Mouse (Mus musculus): ENCODE data around the gene Odf3b.

Gene Odf3b

DNA sequence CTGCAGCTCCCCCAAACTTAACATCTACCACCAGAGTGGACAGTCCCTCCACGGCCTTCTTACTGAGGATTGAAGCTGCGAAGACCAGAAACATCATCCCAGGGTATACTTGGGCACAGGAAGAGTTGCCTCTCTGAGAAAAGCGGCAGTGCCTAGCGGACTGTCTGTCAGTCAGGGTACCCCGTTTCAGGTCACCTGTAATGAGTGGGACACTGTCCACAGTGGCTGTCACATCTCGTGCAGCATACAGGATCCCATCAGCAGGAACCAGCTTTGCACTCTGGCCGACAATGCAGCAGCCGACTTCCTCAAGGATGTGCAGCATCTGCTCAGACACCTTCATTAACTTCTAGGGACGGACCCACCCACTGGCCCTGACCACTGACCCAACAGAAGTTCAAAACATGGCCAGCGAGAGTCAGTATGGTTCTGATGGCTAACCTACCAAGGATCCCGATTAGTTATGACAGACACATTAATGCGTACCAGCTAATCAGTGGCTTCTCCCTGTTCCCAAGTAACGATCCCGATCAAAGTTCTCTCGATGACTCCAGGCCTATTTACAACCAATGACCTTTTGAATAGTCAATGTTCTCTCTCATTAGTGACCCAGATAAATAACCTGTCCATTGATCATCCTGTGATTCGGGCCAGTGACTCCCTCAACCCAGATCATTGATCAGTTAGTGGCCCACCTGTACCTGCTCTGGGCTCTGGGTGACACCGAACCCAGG, 4.1 kb downstream of the Odf3b start:
- no peak for DNase-seq (ENCODE audit: low spot score in 2 of 2)

DNA sequence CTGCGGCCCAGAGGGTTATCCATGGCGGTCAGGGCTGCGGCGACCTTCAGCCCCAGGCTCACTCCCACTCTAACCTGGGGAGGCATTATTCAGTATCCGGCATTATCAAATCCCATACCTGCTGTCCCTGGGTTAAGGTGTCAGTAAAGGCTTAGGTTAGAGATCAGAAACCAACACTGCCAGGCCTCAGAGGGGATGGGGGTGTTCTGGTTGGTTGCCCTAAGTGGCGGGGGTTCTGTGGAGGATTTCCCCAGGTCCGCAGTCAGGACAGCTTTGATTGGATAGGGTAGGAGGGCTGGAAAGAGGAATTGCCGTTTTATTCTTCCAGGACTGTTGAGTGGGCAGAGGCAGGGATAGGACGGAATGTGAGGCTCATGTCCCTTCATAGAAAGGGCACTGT, 4.7 kb downstream of the Odf3b start:
- no peak for DNase-seq (ENCODE audit: low spot score in 2 of 2)

DNA sequence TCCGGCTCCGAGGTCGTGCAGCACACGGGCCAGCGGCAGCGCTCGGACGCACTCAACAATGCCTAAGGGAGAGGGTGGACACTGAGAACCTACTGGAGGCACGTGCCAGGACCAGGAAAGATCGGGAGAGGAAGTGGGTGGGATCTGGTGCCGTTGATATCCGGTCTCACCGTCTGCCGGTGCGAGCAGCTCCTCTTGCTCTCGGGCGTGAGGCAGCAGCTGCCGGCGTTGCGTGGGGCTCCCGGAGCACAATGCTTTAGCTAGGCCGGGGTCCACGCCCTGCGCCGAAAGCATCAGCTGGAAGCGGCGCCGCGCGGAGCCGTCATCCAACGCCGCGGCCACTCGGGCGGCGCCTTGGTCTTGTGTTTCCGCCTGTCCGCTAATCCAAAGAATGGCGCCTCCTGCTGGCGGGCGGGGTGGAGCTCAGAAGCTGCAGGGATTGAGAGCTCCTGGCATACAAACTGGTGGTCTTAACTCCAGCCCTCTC, 5.3 kb downstream of the Odf3b start, which contains the start of gene Sco2:
Sco2 (minus strand) TSS at position 85 of the 487 bp plus-strand sequence.
- peak; percentile 84 to 98 for DNase-seq (ENCODE audit: low spot score in 2 of 2)

DNA sequence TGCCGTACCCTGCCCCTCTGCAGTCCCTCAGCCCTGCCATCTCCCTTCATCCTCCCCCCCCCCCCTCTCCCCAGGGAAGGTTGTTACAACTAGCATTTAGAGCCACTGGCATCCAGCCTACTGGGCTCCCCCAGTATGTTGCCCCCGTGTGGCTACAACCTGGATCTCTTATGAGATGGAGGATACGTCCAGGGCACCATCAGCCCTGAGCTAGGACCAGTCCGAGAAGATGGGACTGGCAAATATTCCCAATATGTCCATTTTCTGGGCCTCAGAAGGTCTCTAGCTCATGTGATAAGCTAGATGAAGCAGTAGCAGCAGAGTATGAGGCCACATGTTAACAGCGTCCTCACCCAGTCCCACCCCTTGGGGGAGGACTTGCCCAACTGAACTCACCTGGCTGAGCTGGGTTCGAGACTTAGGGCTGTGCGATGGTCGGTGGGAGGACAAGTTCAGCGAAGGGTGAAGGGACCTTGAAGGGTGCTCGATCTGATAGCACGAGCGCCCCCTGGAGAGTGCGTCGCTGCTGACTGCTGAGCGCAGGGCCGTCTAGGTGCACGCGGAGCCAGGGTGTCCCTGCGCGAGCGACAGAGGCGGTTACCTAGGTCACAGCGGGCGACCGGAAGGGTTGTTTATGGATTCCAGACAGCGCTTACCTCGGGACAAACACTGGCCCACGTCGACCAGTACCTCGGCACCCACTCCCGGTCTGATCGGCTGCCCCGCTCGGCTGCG, 5.9 kb downstream of the Odf3b start:
- peak; percentile 75 to 79 for DNase-seq (ENCODE audit: low spot score in 2 of 2)

DNA sequence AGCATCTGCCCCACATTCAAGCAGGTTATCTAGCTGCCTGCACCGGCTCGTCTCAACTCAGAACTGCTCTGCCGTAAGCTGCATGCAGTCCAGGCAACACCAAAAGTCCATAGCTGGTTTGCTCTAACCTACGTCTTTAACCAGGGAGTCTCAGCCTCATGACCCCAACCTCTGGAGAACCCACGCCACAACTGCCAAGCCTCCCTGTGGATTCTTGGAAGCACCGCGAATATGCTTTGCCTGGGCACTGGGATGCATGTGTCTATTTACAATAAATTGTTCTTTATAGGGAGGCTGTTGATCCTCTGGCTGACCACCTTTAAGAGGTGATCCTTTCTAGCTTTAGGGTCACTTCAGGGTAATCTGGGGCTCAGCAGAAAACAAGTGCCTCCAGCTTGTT, 6.5 kb downstream of the Odf3b start:
- DNase-seq (ENCODE audit: low spot score in 2 of 2), result no peak

DNA sequence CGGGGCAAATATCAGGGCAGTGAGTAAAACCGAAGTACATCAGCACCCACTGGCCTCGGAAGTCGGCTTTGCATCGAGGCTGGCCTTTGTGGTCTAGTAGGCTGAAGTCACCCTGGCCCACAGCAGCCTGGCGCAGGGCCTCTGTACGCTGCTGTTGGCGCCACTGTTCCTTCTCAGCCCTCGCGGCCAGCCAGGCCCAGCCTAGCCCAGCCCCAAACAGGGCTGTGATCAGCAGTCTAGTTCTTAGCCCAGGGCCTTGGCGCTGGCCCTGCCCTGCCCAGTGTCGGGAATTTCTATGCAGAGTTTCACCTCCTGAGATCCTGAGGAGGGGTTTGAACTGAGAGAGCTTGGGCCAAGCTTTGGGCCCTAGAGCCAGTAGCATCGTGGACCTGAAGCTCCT, 7.0 kb downstream of the Odf3b start:
- no peak for DNase-seq (ENCODE audit: low spot score in 2 of 2)

DNA sequence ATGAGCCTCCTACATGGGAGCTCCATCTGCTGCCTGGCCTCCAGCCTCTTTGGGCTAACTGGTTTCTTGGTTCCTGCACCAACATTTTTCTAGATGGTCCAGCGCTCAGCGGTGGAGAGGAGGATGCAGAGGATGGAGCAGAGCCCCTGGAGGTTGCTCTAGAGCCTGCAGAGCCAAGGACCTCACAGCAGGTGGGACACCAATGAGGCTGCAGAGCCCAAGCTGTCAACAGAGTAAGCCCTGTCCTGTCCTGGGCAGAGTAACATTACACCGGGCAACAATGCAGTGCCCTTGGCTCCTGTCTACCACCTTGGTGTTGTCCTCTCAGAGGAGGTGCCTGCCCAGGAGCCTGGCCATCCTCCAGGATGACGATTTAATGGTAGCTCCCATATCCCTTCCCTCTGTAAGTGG, 13.9 kb downstream of the Odf3b start:
- no peak for DNase-seq (ENCODE audit: low spot score in 2 of 2)

DNA sequence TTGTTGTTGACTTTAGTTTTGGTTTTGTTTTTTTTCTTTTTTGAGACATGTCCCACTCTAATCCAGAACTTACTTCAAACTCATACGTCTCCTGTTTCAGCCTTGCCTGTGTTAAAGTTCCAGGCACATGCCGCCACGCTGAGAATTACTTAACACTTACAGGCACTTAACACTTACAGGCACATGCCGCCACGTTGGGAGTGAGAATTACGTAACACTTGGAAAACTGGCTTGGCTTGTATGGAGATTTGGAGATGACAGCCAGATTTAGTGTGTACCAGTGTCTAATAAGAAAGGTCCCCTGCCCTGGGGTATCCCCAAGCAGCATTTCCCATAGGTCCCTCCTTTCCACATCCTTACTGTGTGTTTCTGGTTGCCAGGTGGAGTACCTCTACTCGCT, 16.0 kb downstream of the Odf3b start:
- DNase-seq (ENCODE audit: low spot score in 2 of 2), result no peak

DNA sequence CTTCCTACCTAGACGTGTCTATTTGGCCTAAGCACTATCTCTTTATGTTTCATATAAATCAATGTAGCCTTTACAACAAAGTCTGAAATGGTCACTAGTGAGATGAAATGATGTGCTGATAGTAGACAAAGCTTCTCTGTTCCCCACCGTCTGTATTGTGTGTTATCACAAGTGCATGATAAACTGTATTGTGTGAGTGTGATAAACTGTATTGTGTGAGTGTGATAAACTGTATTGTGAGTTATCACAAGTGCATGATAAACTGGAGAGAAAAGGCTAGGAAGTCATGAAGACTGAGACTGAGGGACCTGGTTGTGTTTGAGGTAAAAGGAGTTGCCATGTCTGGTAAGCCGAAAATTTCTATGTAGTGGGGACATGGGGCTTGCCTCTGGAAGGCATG, 20.3 kb downstream of the Odf3b start:
- DNase-seq (ENCODE audit: low spot score in 2 of 2), result no peak

DNA sequence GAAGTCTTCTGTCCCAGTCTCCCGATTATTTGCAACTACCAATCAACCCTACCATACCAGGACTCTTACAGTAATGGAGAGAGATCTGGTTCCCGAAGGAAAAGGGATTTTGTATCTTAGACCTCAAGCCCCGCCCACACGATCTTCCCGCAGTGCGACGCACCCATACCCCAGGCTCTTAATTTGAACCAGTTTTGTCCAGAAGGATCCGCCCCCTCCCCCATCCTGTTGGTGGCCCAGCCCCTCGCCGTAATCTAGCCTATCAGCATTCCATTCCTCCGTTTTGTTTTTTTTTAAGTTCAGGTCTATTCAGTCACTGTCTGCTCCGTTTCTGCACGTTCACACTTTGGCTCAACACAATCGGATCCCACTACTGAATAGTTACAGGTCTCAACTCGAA, 22.7 kb downstream of the Odf3b start:
- peak in 1 of 2 experiments; percentile 53 for DNase-seq (ENCODE audit: low spot score in 2 of 2)

DNA sequence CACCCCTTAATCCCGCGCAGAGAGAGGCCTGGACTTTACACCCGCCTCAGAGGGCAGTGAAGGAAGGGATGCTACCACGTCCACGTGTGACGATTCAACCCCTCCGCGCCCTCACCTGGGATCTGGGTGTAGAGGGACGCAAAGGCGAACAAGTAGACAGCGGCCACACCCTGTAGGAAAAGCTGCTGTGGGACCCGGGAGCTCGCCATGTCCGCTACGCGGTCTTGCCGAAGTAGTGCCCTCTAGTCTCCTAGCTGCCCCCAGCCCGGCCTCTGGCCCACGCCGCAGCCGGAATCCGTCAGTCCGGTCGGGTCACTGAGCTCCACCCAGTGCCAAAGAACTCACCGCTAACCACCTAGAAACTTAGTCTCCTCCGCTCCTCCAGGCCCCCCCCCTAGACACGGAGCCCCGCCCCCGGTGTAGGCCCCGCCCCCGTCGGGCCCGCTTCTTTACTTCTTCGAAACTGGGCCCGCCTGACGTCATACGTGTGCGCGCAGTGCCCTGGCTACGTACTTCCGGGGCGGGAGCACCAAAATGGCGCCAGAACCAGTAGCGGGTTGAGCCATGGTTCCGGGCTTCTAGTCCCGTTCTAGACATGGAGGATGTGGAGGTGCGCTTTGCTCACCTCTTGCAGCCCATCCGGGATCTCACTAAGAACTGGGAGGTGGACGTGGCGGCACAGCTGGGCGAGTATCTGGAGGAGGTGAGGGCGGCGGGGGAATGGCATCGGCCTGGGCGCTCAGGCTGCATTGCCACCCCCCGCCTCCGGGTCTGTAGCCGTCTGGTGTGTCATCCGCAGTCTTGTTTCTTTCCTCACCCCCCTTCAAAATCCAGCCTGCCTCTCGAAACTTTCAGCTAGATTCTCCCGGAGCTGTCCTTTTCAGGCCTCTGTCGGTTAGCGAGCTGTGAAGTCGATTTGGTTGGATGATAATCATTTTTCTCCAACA, 23.6 kb downstream of the Odf3b start, which contains the start of the genes Lmf2 and Ncaph2:
Lmf2 (minus strand) TSS at position 419 of the 947 bp plus-strand sequence.
Ncaph2 (plus strand) TSS at position 479 of the 947 bp plus-strand sequence.
- DNase-seq (ENCODE audit: low spot score in 2 of 2), result peak; percentile 91 to 92

DNA sequence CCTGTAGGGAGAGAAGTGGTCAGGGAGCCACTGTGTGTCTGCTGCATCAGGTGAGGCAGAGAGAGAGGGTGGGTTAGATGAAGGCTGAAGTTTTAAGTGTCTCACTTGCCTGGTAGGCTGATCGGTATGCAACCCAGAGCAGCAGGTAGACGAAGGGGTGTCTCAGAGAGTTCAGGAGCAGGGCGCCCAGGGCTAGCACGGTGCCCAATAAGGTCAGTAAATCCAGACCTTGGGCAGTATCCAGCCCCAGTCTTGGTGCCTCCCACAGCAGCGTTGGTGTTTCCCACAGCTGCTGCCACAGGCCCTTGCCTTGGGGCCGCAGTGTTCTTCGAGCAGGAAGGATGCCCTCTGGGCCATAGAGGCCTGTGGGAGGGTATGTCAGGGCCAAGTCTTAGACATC, 24.6 kb downstream of the Odf3b start:
- no peak for DNase-seq (ENCODE audit: low spot score in 2 of 2)

DNA sequence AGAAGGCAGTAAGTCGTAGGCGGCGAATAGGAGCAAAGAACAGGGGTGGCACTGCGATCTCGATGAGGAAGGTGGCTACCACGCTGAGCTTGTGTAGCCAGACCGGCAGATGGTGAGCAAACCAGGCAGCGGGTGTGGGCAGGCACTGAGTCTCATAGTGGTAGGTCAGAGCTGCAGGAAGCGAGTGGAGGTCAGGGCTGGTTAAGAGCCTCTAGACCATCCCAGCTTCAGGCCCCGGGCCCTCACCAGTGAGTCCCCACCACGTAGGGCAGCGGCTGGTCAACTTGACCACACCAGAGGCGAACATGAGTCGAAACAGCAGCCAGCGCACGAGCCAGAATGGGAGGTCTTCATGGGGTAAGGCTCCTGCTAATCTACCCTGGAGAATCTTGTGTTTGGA, 25.2 kb downstream of the Odf3b start:
- no peak for DNase-seq (ENCODE audit: low spot score in 2 of 2)

DNA sequence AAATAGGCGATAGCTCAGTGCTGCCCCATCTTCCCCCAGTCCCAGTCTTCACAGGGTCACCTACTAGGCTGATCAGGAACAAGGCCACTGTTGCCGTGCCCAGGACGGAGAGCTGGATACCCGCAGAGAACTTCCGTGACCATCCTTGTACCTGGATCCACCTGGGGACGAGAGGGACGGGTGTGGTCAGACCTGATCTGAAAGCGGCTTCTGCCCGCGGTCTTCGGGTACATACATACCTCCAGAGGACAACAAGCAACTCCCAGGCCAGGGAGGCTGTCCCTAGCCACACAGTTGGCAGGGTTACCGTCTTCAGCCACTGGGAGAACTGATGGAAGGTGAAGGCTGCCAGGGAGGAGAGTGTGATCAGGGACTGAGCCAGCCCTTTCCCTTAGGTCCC, 26.3 kb downstream of the Odf3b start:
- no peak for DNase-seq (ENCODE audit: low spot score in 2 of 2)

DNA sequence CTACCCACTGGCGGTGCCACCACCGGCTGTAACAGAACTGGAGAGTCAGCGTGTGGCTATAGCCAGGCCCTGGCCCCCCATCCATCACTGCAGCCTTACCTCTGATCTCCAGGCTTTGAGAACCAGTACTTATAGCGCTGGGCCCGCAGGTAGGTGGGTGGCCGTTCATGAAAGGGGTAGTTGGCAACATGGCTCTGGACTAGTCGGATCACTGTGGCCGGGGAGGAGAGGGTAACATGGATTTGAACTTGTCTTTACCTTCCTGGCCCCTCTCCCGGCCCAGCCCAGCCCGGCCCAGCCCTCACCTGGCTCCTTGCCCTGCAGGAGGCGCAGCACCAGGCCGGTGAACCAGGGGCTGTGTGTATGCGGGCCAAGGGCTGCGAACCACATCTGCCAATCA, 27.0 kb downstream of the Odf3b start:
- DNase-seq (ENCODE audit: low spot score in 2 of 2), result no peak

DNA sequence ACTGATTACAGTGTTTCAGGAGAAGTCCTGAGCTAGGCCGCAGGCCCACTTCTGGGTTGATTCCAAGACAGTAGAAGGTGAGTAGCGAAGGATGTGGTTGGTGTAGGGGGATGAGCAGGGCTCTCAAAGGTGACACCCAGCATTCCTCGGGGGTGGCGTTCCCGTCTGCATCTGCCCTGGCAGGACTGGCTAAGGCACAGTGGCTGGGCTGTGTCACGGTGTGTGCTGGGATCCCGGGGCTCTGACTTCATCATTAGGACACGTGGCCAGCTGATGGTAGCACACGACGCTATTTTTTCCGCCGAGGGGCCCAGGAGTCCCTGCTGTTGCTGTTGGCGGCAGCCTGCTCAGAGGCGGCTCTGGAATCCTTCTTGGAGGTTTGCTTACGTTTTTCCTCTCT, 27.8 kb downstream of the Odf3b start:
- DNase-seq (ENCODE audit: low spot score in 2 of 2), result no peak

DNA sequence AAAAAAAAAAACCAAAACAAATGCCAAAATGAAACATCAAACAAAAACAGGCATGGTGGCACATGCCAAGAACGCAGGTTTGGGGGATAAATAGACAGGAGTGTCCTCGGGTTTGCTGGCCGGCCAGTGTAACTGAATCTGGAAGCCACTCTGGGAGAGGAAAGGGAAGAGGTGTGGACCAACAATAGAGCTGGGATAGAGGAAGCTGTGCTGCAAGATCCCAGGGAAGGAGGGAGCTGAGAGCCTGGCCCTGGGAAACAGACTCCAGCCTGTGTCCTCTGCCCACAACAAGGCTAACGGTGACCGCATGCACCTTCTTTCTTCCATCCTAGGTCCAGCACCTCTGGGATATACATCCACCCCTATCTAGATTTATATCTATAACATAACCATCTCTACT, 28.6 kb downstream of the Odf3b start:
- no peak for DNase-seq (ENCODE audit: low spot score in 2 of 2)

DNA sequence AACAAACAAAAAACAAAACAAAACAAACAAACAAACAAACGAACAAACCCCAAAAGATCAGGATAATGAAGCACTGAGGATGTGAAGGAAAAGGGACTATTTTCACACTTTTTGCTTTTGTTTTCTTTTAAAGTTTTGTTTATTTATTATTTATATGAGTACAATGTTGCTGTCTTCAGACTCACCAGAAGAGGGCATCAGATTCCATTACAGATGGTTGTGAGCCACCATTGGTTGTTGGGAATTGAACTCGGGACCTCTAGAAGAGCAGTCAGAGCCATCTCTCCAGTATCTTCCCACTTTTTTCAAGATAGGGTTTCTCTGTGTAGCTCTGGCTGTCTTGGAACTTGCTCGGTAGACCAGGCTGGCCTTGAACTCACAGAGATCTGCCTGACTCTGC, 35.8 kb downstream of the Odf3b start:
- no peak for DNase-seq (ENCODE audit: low spot score in 2 of 2)

DNA sequence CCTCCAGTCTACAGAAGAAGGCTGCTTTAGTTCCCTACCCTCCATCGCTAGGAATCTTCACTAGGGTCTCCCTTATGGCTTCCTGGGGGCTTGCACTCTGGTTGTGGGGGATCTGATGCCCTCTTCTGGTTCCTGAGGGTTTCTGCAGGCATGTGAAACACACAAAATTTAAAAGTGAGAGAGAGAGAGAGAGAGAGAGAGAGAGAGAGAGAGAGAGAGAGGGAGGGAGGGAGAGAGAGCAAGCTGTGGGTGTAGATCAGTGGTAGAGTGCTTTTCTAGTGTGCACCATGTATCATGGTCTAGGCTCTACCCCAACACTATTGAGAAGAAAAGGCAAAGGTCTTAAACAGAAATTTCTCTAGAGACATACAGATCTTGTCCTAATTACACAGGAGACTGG, 37.4 kb downstream of the Odf3b start:
- DNase-seq (ENCODE audit: low spot score in 2 of 2), result no peak

DNA sequence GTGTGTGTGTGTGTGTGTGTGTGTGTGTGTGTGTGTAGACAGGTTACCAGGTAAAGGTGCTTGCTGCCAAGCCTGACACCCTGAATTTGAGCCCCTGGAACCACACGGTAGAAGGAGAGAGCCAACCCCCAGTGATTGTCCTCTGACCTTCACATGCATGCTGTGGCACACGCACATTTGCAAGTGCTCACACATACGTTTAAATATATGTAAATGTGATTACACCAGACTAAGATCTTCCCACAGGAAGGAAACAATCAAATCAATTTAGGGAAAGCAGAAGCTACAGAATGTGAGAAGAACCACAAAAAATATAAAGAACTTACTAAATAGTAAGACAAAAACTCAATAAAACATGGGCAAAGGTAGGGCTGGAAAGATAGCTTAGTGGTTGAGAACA, 38.9 kb downstream of the Odf3b start:
- DNase-seq (ENCODE audit: low spot score in 2 of 2), result no peak

DNA sequence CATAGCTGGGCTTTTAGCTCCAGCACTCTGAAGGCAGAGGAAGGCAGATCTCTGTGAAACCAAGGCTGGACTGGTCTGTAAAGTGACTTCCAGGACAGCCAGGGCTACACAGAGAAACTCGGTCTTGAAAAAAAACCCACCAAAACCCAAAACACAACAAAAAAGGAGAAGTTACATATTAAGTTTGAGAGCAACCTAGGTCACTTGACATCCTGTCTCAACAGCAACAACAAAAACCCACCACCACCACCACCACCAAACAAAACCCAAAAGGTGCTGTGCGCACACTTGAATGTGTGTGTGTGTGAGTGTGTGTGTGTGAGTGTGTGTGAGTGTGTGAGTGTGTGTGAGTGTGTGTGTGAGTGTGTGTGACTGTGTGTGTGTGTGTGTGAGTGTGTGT, 39.4 kb downstream of the Odf3b start:
- no peak for DNase-seq (ENCODE audit: low spot score in 2 of 2)

DNA sequence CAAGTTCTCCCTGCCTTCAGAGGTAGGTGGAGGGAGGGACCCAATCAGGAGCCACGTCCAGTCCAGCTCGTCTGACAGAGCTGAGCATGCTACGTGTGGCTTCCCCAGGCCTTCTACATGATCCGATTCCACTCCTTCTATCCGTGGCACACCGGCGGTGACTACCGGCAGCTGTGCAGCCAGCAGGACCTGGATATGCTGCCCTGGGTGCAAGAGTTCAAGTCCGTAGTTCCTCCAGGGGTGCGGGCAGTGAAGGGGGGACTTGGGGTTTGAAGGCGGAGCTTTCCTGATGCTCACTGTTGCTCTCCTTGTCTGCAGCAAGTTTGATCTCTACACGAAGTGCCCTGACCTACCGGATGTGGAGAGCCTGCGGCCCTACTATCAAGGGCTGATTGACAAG, 42.7 kb downstream of the Odf3b start:
- no peak for DNase-seq (ENCODE audit: low spot score in 2 of 2)
